Mouse (Mus musculus): Measurements from ENCODE around the gene Ptbp3. TPM values are rescaled to one million over a fixed set of nuclear protein-coding genes. Genes with fewer than 3 reads are reported as not detected.

Gene Ptbp3
- polyA plus RNA-seq, 1 experiment from 2014 or later = 55.5 TPM

GRCm38 (mm10) chr4:59548011-59548559 lies 1.1 kb downstream of the Ptbp3 start:
- H3K27ac ChIP-seq (ENCODE audit: low read length) = peak overlapping the region; percentile 98
- H3K4me2 ChIP-seq (ENCODE audit: low read depth, low read length) = peak overlapping the region; percentile 75
- peak overlapping the region; percentile 94 for H3K4me3 ChIP-seq (ENCODE audit: low read length)
- no peaks in the 10 kb centered on the region for H3K36me3 ChIP-seq (ENCODE audit: control insufficient read depth, insufficient read depth, low read length)
- ATAC-seq (ENCODE audit: low read depth) = no peak
- peak overlapping the region; percentile 97 for H3K9ac ChIP-seq (ENCODE audit: low read length)
- H3K9me3 ChIP-seq (ENCODE audit: control insufficient read depth, low read length) = no peaks in the 10 kb centered on the region
- no peaks in the 10 kb centered on the region for H3K27me3 ChIP-seq (ENCODE audit: control insufficient read depth, insufficient read depth, low read depth, low read length)
- WGBS = 2% methylated on average over 18 of the region's 18 CpGs
- peaks cover 14% of the 10 kb centered on the region for H3K4me1 ChIP-seq (replicated peaks; ENCODE audit: control insufficient read depth, insufficient read depth, low read length)

DNA sequence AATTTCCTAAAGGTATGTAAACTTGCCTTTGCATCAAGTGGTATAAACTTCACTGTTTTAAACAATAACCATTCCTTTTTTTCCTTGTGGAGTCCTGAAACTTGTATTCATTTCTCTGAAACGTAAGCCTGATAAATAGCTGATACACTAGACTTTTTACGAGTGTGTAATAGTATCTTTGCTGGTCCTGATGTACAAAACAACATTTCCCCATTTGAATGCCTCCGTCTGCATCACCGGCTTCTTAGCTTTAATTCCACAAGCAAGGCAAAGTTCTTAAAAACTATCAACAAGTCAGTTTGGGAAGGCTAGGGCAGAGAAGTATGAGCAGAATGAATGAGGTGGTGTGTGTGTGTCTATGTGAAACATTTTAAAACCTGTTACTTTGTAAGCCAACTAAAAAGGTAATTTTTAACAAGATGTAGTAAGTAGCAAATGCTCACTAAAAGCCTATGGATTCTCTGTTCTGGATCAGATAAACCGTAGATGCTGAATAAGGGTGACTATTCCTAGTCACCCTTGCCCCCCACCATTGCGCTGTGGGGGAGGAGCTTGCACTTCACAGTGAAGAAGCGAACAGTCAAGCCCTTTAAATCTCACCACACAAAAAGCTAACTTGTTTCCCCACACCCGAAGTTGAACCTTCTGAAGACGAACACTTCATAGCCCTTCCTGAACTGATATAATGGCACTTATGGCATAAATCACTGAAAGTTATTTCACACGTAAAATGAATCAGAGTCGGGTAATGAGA lies 1.9 kb downstream of the Ptbp3 start:
- peak overlapping the region; percentile 75 for H3K4me2 ChIP-seq (ENCODE audit: low read depth, low read length)
- peaks cover 14% of the 10 kb centered on the region for H3K4me1 ChIP-seq (replicated peaks; ENCODE audit: control insufficient read depth, insufficient read depth, low read length)
- H3K27me3 ChIP-seq (ENCODE audit: control insufficient read depth, insufficient read depth, low read depth, low read length) = no peaks in the 10 kb centered on the region
- no peak overlapping the region for H3K27ac ChIP-seq (ENCODE audit: low read length)
- 21% methylated on average over 11 of the region's 11 CpGs for WGBS
- ATAC-seq (ENCODE audit: low read depth) = no peak
- no peaks in the 10 kb centered on the region for H3K9me3 ChIP-seq (ENCODE audit: control insufficient read depth, low read length)
- peak overlapping the region; percentile 94 for H3K4me3 ChIP-seq (ENCODE audit: low read length)
- H3K36me3 ChIP-seq (ENCODE audit: control insufficient read depth, insufficient read depth, low read length) = no peaks in the 10 kb centered on the region
- peak overlapping the region; percentile 97 for H3K9ac ChIP-seq (ENCODE audit: low read length)

DNA sequence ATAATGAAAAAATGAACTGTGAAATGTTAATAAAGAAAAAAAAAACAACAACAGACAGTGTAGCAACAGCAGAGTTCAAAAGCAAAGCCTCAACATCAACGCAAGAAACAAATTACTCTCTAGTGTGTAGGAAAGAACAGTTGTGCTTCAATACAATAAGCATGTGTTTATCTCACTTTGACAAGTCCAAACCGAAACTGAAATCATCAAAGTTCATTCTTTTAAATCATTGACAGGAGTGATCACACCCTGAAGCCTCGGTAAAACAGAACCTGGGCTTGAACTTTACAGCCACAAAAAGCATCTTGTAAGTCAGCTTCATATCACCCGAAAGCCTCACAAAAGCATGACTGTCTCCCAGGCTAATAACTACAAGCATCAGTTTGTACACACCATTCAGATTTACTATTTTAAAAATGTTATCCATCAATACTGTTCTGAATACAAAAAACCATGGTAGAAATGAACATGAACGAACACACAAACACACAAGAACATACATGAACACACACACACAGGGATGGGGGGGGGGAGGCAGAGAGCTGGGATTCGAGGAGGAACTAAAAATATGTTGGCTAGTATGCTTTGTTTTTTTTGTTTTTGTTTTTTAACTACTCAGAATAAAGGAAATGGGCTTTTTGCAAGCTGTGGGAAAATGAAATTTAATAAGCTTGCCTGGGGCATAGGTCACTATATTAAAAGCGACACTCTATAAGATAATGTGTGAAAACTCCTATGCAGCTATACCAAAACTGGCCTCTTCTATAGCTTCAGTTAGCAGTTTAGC lies 2.7 kb downstream of the Ptbp3 start:
- no peak for ATAC-seq (ENCODE audit: low read depth)
- no peaks in the 10 kb centered on the region for H3K36me3 ChIP-seq (ENCODE audit: control insufficient read depth, insufficient read depth, low read length)
- H3K4me3 ChIP-seq (ENCODE audit: low read length) = no peak overlapping the region
- H3K9ac ChIP-seq (ENCODE audit: low read length) = no peak overlapping the region; the same call in 1 of the 2 replicates
- H3K4me1 ChIP-seq (replicated peaks; ENCODE audit: control insufficient read depth, insufficient read depth, low read length) = peaks cover 14% of the 10 kb centered on the region
- peak overlapping the region; percentile 18 for H3K4me2 ChIP-seq (ENCODE audit: low read depth, low read length)
- no peaks in the 10 kb centered on the region for H3K9me3 ChIP-seq (ENCODE audit: control insufficient read depth, low read length)
- no peak overlapping the region for H3K27ac ChIP-seq (ENCODE audit: low read length)
- WGBS = 41% methylated on average over 7 of the region's 7 CpGs
- no peaks in the 10 kb centered on the region for H3K27me3 ChIP-seq (ENCODE audit: control insufficient read depth, insufficient read depth, low read depth, low read length)

DNA sequence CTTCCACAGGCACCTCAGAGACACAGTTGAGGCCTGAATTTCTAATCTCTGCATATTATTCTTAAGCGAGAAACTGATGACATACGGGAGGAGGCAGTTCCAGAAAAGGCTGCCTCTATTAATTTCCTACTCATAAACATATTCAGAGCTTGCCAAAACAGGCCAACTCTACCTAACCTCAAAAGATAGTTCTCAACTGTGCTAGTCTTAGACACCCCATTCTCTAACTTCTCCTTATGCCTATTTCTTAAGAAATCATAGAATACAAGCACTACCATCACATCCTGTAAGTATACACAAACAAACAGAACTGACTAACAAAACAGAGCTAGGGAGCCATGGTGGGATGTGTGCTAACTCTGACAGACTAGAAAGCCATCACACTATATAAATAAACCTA lies 4.5 kb downstream of the Ptbp3 start:
- H3K36me3 ChIP-seq (ENCODE audit: control insufficient read depth, insufficient read depth, low read length) = no peaks in the 10 kb centered on the region
- 31% methylated on average over 2 of the region's 2 CpGs for WGBS
- H3K27me3 ChIP-seq (ENCODE audit: control insufficient read depth, insufficient read depth, low read depth, low read length) = no peaks in the 10 kb centered on the region
- H3K4me1 ChIP-seq (replicated peaks; ENCODE audit: control insufficient read depth, insufficient read depth, low read length) = peaks cover 14% of the 10 kb centered on the region
- H3K4me3 ChIP-seq (ENCODE audit: low read length) = no peak overlapping the region
- no peak overlapping the region for H3K27ac ChIP-seq (ENCODE audit: low read length)
- no peak overlapping the region for H3K4me2 ChIP-seq (ENCODE audit: low read depth, low read length)
- no peak for ATAC-seq (ENCODE audit: low read depth)
- no peaks in the 10 kb centered on the region for H3K9me3 ChIP-seq (ENCODE audit: control insufficient read depth, low read length)
- H3K9ac ChIP-seq (ENCODE audit: low read length) = no peak overlapping the region

- Histone ChIP-seq H3K36me3 (ENCODE audit: control insufficient read depth, insufficient read depth, low read length) (no peaks in the 10 kb centered on the region), H3K9me3 (ENCODE audit: control insufficient read depth, low read length) (no peaks in the 10 kb centered on the region), H3K4me2 (ENCODE audit: low read depth, low read length) (no peak overlapping the region), H3K27ac (ENCODE audit: low read length) (no peak overlapping the region), H3K27me3 (ENCODE audit: control insufficient read depth, insufficient read depth, low read depth, low read length) (no peaks in the 10 kb centered on the region), H3K4me3 (ENCODE audit: low read length) (no peak overlapping the region), H3K4me1 (replicated peaks; ENCODE audit: control insufficient read depth, insufficient read depth, low read length) (peaks cover 14% of the 10 kb centered on the region), H3K9ac (ENCODE audit: low read length) (no peak overlapping the region)
- no peak for ATAC-seq (ENCODE audit: low read depth)
Observed at GRCm38 (mm10) chr4:59543006-59543405, 6.2 kb downstream of the Ptbp3 start.

DNA sequence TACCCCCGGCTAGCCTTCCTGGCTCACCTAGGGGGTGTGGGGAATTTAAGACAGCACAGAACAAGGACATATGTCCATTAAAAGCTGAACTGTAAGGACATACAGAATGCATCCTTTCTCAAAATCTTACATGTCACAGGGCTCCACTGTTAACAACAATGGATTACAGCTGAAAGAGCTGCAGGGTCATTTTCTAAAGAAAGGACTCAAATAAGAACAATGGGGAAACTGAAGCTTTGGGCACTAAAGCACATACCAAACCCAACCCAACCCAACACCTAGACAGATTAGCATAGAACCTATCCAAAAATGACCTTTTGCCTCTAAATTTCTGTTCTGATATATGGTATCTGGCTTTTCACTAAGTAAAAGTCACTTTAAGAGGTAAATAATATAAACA lies 12.9 kb downstream of the Ptbp3 start:
- H3K27me3 ChIP-seq (ENCODE audit: control insufficient read depth, insufficient read depth, low read depth, low read length) = no peaks in the 10 kb centered on the region

GRCm38 (mm10) chr4:59535624-59536023 lies 13.5 kb downstream of the Ptbp3 start:
- ATAC-seq (ENCODE audit: low read depth) = no peak
- H3K4me2 ChIP-seq (ENCODE audit: low read depth, low read length) = no peak overlapping the region
- H3K36me3 ChIP-seq (ENCODE audit: control insufficient read depth, insufficient read depth, low read length) = no peaks in the 10 kb centered on the region
- H3K9ac ChIP-seq (ENCODE audit: low read length) = no peak overlapping the region
- H3K4me1 ChIP-seq (replicated peaks; ENCODE audit: control insufficient read depth, insufficient read depth, low read length) = no peaks in the 10 kb centered on the region
- H3K27ac ChIP-seq (ENCODE audit: low read length) = no peak overlapping the region
- no peak overlapping the region for H3K4me3 ChIP-seq (ENCODE audit: low read length)
- H3K27me3 ChIP-seq (ENCODE audit: control insufficient read depth, insufficient read depth, low read depth, low read length) = no peaks in the 10 kb centered on the region
- H3K9me3 ChIP-seq (ENCODE audit: control insufficient read depth, low read length) = no peaks in the 10 kb centered on the region

More for the DNA sequence above, 12.9 kb downstream of the Ptbp3 start:
- no peak for ATAC-seq (ENCODE audit: low read depth)
- no peak overlapping the region for H3K4me2 ChIP-seq (ENCODE audit: low read depth, low read length)
- no peak overlapping the region for H3K4me3 ChIP-seq (ENCODE audit: low read length)
- no peaks in the 10 kb centered on the region for H3K4me1 ChIP-seq (replicated peaks; ENCODE audit: control insufficient read depth, insufficient read depth, low read length)
- no peak overlapping the region for H3K9ac ChIP-seq (ENCODE audit: low read length)
- no peaks in the 10 kb centered on the region for H3K36me3 ChIP-seq (ENCODE audit: control insufficient read depth, insufficient read depth, low read length)
- 94% methylated on average over 1 of the region's 1 CpGs for WGBS
- H3K9me3 ChIP-seq (ENCODE audit: control insufficient read depth, low read length) = no peaks in the 10 kb centered on the region
- no peak overlapping the region for H3K27ac ChIP-seq (ENCODE audit: low read length)

GRCm38 (mm10) chr4:59533268-59533667 lies 15.9 kb downstream of the Ptbp3 start:
- no peak overlapping the region for H3K27ac ChIP-seq (ENCODE audit: low read length)

GRCm38 (mm10) chr4:59531172-59531571 lies 18.0 kb downstream of the Ptbp3 start:
- Histone ChIP-seq H3K9ac (ENCODE audit: low read length) (no peak overlapping the region), H3K4me3 (ENCODE audit: low read length) (no peak overlapping the region), H3K4me2 (ENCODE audit: low read depth, low read length) (no peak overlapping the region), H3K36me3 (ENCODE audit: control insufficient read depth, insufficient read depth, low read length) (no peaks in the 10 kb centered on the region), H3K4me1 (replicated peaks; ENCODE audit: control insufficient read depth, insufficient read depth, low read length) (0 out of 2 replicates have a peak, but pooled peaks cover 3% of the 10 kb centered on the region), H3K27ac (ENCODE audit: low read length) (no peak overlapping the region), H3K9me3 (ENCODE audit: control insufficient read depth, low read length) (no peaks in the 10 kb centered on the region), H3K27me3 (ENCODE audit: control insufficient read depth, insufficient read depth, low read depth, low read length) (no peaks in the 10 kb centered on the region)
- no peak for ATAC-seq (ENCODE audit: low read depth)
- WGBS = 91% methylated on average over 1 of the region's 1 CpGs

More at GRCm38 (mm10) chr4:59533268-59533667, 15.9 kb downstream of the Ptbp3 start:
- no peaks in the 10 kb centered on the region for H3K4me1 ChIP-seq (replicated peaks; ENCODE audit: control insufficient read depth, insufficient read depth, low read length)
- 42% methylated on average over 2 of the region's 2 CpGs for WGBS
- H3K9me3 ChIP-seq (ENCODE audit: control insufficient read depth, low read length) = no peaks in the 10 kb centered on the region
- H3K27me3 ChIP-seq (ENCODE audit: control insufficient read depth, insufficient read depth, low read depth, low read length) = no peaks in the 10 kb centered on the region
- H3K4me2 ChIP-seq (ENCODE audit: low read depth, low read length) = no peak overlapping the region
- ATAC-seq (ENCODE audit: low read depth) = no peak
- no peaks in the 10 kb centered on the region for H3K36me3 ChIP-seq (ENCODE audit: control insufficient read depth, insufficient read depth, low read length)
- H3K9ac ChIP-seq (ENCODE audit: low read length) = no peak overlapping the region
- H3K4me3 ChIP-seq (ENCODE audit: low read length) = no peak overlapping the region
